Mouse (Mus musculus): ENCODE measurements around the gene Fam117b. TPM values are rescaled to one million over a fixed set of nuclear protein-coding genes. Genes with fewer than 3 reads are reported as not detected.

The Fam117b gene
- polyA plus RNA-seq, 1 experiment from 2014 or later = 2.9 TPM

DNA sequence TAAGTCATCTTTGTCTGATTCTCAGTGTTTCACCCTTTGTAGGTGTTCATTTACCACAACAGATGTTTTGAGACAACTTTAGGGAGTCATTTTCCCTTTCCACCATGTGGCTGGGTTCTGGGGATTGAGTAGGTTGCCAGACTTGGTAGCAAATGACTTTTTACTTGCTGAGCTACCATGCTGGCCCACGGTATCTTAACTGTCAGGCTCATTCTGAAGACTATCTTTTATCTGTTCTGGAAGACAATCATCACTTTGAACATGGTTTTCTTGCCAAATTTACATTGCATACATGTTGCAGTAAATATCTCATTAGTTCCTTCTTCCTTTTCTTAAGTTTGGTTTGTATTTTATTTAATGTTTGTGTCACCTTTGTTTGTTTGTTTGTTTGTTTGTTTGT is 33.2 kb downstream of the Fam117b start:
- Histone ChIP-seq H3K4me1 (ENCODE audit: control insufficient read depth, insufficient read depth, low read length) (0 out of 2 replicates have a peak, but pooled peaks cover 6% of the 10 kb centered on the region), H3K4me3 (ENCODE audit: low read length) (no peak overlapping the region), H3K27ac (ENCODE audit: low read length) (no peak overlapping the region), H3K9ac (ENCODE audit: low read depth, low read length) (no peak overlapping the region), H3K27me3 (replicated peaks; ENCODE audit: control insufficient read depth, insufficient read depth, low read length) (no peaks in the 10 kb centered on the region), H3K9me3 (ENCODE audit: control insufficient read depth, low read length) (no peaks in the 10 kb centered on the region), H3K4me2 (ENCODE audit: low read depth, low read length) (no peak overlapping the region), H3K36me3 (ENCODE audit: control insufficient read depth, insufficient read depth, low read length) (no peaks in the 10 kb centered on the region)
- no peak for ATAC-seq
- WGBS = 80% methylated on average over 1 of the region's 1 CpGs

DNA sequence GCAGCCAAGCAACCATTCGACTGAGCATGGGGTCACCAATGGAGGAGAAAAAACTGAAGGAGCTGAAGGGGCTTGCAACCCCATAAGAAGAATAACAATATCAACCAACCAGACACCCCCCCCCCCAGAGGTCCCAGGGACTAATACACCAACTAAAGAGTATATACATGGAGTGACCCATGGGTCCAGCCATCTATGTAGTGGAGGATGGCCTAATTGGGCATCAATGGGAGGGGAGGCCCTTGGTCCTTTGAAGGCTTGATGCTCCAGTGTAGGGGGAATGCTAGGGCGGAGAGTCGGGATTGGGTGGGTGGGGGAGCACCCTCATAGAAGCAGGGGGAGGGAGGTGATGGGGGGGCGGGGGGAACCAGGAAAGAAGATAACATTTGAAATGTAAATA is 34.7 kb downstream of the Fam117b start:
- Histone ChIP-seq H3K4me3 (ENCODE audit: low read length) (no peak overlapping the region), H3K27ac (ENCODE audit: low read length) (no peak overlapping the region), H3K4me1 (ENCODE audit: control insufficient read depth, insufficient read depth, low read length) (0 out of 2 replicates have a peak, but pooled peaks cover 6% of the 10 kb centered on the region), H3K36me3 (ENCODE audit: control insufficient read depth, insufficient read depth, low read length) (no peaks in the 10 kb centered on the region), H3K4me2 (ENCODE audit: low read depth, low read length) (no peak overlapping the region), H3K9me3 (ENCODE audit: control insufficient read depth, low read length) (no peaks in the 10 kb centered on the region), H3K27me3 (replicated peaks; ENCODE audit: control insufficient read depth, insufficient read depth, low read length) (no peaks in the 10 kb centered on the region), H3K9ac (ENCODE audit: low read depth, low read length) (no peak overlapping the region)
- WGBS = 100% methylated on average over 4 of the region's 4 CpGs
- no peak for ATAC-seq

DNA sequence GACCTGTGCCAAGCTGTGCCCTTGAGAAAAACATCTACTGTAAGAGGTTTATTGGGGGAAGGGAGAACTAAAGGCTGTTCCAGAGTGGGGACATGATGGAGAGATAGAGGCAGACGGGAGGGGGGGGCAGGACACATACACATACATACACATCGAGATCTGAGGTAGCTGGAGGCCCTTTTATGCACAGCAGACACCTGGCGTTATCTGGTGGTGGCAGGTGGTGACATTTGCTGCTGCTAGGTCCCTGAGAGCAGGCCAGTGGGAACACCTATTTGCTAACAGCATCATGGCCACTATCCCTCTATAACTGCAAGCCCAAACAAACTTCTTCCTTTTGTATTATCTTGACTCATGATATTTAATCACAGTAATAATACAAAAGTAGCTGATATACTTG is 44.4 kb downstream of the Fam117b start:
- no peak overlapping the region for H3K27ac ChIP-seq (ENCODE audit: low read length)
- no peaks in the 10 kb centered on the region for H3K27me3 ChIP-seq (replicated peaks; ENCODE audit: control insufficient read depth, insufficient read depth, low read length)
- no peaks in the 10 kb centered on the region for H3K4me1 ChIP-seq (ENCODE audit: control insufficient read depth, insufficient read depth, low read length)
- no peak overlapping the region for H3K4me3 ChIP-seq (ENCODE audit: low read length)
- no peak for ATAC-seq
- WGBS = 60% methylated on average over 3 of the region's 3 CpGs
- H3K9ac ChIP-seq (ENCODE audit: low read depth, low read length) = no peak overlapping the region
- H3K9me3 ChIP-seq (ENCODE audit: control insufficient read depth, low read length) = no peaks in the 10 kb centered on the region
- no peak overlapping the region for H3K4me2 ChIP-seq (ENCODE audit: low read depth, low read length)
- H3K36me3 ChIP-seq (ENCODE audit: control insufficient read depth, insufficient read depth, low read length) = no peaks in the 10 kb centered on the region

DNA sequence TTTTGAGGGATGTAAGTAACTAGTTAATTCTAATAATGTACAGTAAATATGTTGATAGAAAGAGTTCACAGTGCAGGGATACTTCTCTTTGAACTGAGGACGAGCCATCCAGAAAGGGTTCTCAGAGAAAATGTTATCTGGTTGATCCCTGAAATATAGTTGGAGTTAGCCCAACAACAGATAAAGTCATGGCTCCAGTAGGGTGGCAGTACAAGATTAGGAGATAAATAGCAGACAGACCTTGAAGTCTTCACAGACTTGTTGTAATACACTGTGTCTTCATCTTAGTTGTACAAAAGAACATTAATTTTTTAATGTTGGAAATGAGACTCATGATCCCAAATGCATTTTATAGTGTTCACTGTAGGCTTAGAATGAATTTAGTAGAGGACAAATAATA is 47.1 kb downstream of the Fam117b start:
- 79% methylated on average over 1 of the region's 1 CpGs for WGBS

GRCm38 (mm10) chr1:59966171-59966785 is 53.5 kb downstream of the Fam117b start:
- Histone ChIP-seq H3K27ac (ENCODE audit: low read length) (no peak overlapping the region), H3K27me3 (replicated peaks; ENCODE audit: control insufficient read depth, insufficient read depth, low read length) (no peaks in the 10 kb centered on the region), H3K9me3 (ENCODE audit: control insufficient read depth, low read length) (no peaks in the 10 kb centered on the region), H3K4me3 (ENCODE audit: low read length) (no peak overlapping the region), H3K9ac (ENCODE audit: low read depth, low read length) (no peak overlapping the region), H3K36me3 (ENCODE audit: control insufficient read depth, insufficient read depth, low read length) (no peaks in the 10 kb centered on the region; the same call in 1 of the 2 replicates), H3K4me1 (ENCODE audit: control insufficient read depth, insufficient read depth, low read length) (no peaks in the 10 kb centered on the region), H3K4me2 (ENCODE audit: low read depth, low read length) (no peak overlapping the region)
- no peak for ATAC-seq
- WGBS = 70% methylated on average over 6 of the region's 6 CpGs

More for the DNA sequence above, 47.1 kb downstream of the Fam117b start:
- Histone ChIP-seq H3K4me1 (ENCODE audit: control insufficient read depth, insufficient read depth, low read length) (no peaks in the 10 kb centered on the region), H3K9me3 (ENCODE audit: control insufficient read depth, low read length) (no peaks in the 10 kb centered on the region), H3K36me3 (ENCODE audit: control insufficient read depth, insufficient read depth, low read length) (no peaks in the 10 kb centered on the region), H3K9ac (ENCODE audit: low read depth, low read length) (no peak overlapping the region), H3K27ac (ENCODE audit: low read length) (no peak overlapping the region), H3K27me3 (replicated peaks; ENCODE audit: control insufficient read depth, insufficient read depth, low read length) (no peaks in the 10 kb centered on the region), H3K4me3 (ENCODE audit: low read length) (no peak overlapping the region), H3K4me2 (ENCODE audit: low read depth, low read length) (no peak overlapping the region)
- ATAC-seq = no peak

DNA sequence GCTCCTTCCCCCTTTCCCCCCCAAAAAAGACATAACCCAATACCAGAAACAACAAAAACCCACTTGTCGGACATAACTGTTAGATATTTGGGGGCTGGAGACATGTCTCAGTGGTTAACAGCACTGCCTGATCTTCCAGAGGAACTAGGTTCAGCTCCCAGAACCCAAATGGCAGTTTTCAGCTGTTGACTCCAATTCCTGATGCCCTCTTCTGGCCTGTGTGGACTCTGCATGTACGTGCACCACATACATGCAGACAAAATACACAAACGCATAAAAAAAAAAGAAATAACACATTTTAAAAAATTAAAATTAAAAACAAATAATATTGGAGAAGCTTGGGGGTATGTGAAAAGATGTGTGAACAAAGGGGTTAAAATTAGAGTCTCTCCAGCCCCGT is 54.5 kb downstream of the Fam117b start:
- Histone ChIP-seq H3K27me3 (replicated peaks; ENCODE audit: control insufficient read depth, insufficient read depth, low read length) (no peaks in the 10 kb centered on the region), H3K9ac (ENCODE audit: low read depth, low read length) (no peak overlapping the region), H3K9me3 (ENCODE audit: control insufficient read depth, low read length) (no peaks in the 10 kb centered on the region), H3K27ac (ENCODE audit: low read length) (no peak overlapping the region), H3K4me1 (ENCODE audit: control insufficient read depth, insufficient read depth, low read length) (no peaks in the 10 kb centered on the region), H3K36me3 (ENCODE audit: control insufficient read depth, insufficient read depth, low read length) (no peaks in the 10 kb centered on the region; the same call in 1 of the 2 replicates), H3K4me2 (ENCODE audit: low read depth, low read length) (no peak overlapping the region), H3K4me3 (ENCODE audit: low read length) (no peak overlapping the region)
- 88% methylated on average over 4 of the region's 4 CpGs for WGBS
- no peak for ATAC-seq

- no peak overlapping the region for H3K9ac ChIP-seq (ENCODE audit: low read depth, low read length)
- no peaks in the 10 kb centered on the region for H3K4me1 ChIP-seq (ENCODE audit: control insufficient read depth, insufficient read depth, low read length)
- H3K4me2 ChIP-seq (ENCODE audit: low read depth, low read length) = no peak overlapping the region
- H3K27me3 ChIP-seq (replicated peaks; ENCODE audit: control insufficient read depth, insufficient read depth, low read length) = no peaks in the 10 kb centered on the region
- H3K4me3 ChIP-seq (ENCODE audit: low read length) = no peak overlapping the region
- H3K27ac ChIP-seq (ENCODE audit: low read length) = no peak overlapping the region
- no peak for ATAC-seq
- H3K9me3 ChIP-seq (ENCODE audit: control insufficient read depth, low read length) = no peaks in the 10 kb centered on the region
- H3K36me3 ChIP-seq (ENCODE audit: control insufficient read depth, insufficient read depth, low read length) = peaks cover 2% of the 10 kb centered on the region; the same call in 1 of the 2 replicates
Measured at GRCm38 (mm10) chr1:59986626-59987025, 73.8 kb downstream of the Fam117b start.

- H3K9ac ChIP-seq (ENCODE audit: low read depth, low read length) = no peak overlapping the region
- no peak overlapping the region for H3K4me3 ChIP-seq (ENCODE audit: low read length)
- H3K4me1 ChIP-seq (ENCODE audit: control insufficient read depth, insufficient read depth, low read length) = no peaks in the 10 kb centered on the region
- H3K4me2 ChIP-seq (ENCODE audit: low read depth, low read length) = no peak overlapping the region
- no peaks in the 10 kb centered on the region for H3K27me3 ChIP-seq (replicated peaks; ENCODE audit: control insufficient read depth, insufficient read depth, low read length)
- H3K36me3 ChIP-seq (ENCODE audit: control insufficient read depth, insufficient read depth, low read length) = no peaks in the 10 kb centered on the region
- WGBS = 85% methylated on average over 3 of the region's 3 CpGs
- H3K9me3 ChIP-seq (ENCODE audit: control insufficient read depth, low read length) = no peaks in the 10 kb centered on the region
- no peak for ATAC-seq
- no peak overlapping the region for H3K27ac ChIP-seq (ENCODE audit: low read length)
Measured at GRCm38 (mm10) chr1:59987399-59988040, 74.7 kb downstream of the Fam117b start.

- H3K4me1 ChIP-seq (ENCODE audit: control insufficient read depth, insufficient read depth, low read length) = no peaks in the 10 kb centered on the region
- H3K36me3 ChIP-seq (ENCODE audit: control insufficient read depth, insufficient read depth, low read length) = no peaks in the 10 kb centered on the region
- no peak overlapping the region for H3K4me2 ChIP-seq (ENCODE audit: low read depth, low read length)
- H3K4me3 ChIP-seq (ENCODE audit: low read length) = no peak overlapping the region
- ATAC-seq = no peak
- no peak overlapping the region for H3K9ac ChIP-seq (ENCODE audit: low read depth, low read length)
- 48% methylated on average over 3 of the region's 3 CpGs for WGBS
- no peaks in the 10 kb centered on the region for H3K27me3 ChIP-seq (replicated peaks; ENCODE audit: control insufficient read depth, insufficient read depth, low read length)
- no peak overlapping the region for H3K27ac ChIP-seq (ENCODE audit: low read length)
- no peaks in the 10 kb centered on the region for H3K9me3 ChIP-seq (ENCODE audit: control insufficient read depth, low read length)
Measured at GRCm38 (mm10) chr1:59995646-59996045, 82.8 kb downstream of the Fam117b start.

Measured in intestine, embryonic 16.5 days (tissue).